Mouse (Mus musculus) liver, embryonic 14.5 days (tissue): Measurements from ENCODE around the gene Mfsd12.

Experiments used
- CTCF ChIP-seq: IDR thresholded peaks from 2 replicates; pipeline ENCODE4 v1.5.1; 2016; ENCODE audit warnings: antibody characterized with exemption, low read depth, control low read depth
- EP300 ChIP-seq: IDR thresholded peaks from 2 replicates; pipeline ENCODE4 v1.6.1; 2016; ENCODE audit warnings: antibody characterized with exemption, low read depth

- no peak for TF ChIP-seq EP300
- TF ChIP-seq CTCF, result no peak
Observed at GRCm38 (mm10) chr10:81349961-81350350, 7.3 kb upstream of the Mfsd12 start.
